Mouse (Mus musculus) testis, adult 2 months (tissue): ENCODE measurements at regions not wholly inside any gene's neighbourhood (a gene's known extent, or its start where the extent isn't known, plus 50 kb on each side); places are given as distances from the start of the nearest gene placed in this dataset.

Experiments
- H3K27ac ChIP-seq: fragments of 200-500 bp; 2 replicates; pipeline ENCODE4 v1.5.1; 2012; ENCODE audit warnings: low read depth, low read length; ENCODE audit not compliant: control insufficient read depth, insufficient read depth
- H3K27me3 ChIP-seq: fragments of 200-500 bp; 2 replicates; pipeline ENCODE4 v1.6.1; 2012; ENCODE audit warnings: mild to moderate bottlenecking, low read length, moderate library complexity; ENCODE audit not compliant: control insufficient read depth, insufficient read depth
- H3K36me3 ChIP-seq: fragments of 200-500 bp; 2 replicates; pipeline ENCODE4 v1.6.1; 2012; ENCODE audit warnings: mild to moderate bottlenecking, low read length; ENCODE audit not compliant: control insufficient read depth, insufficient read depth
- H3K4me1 ChIP-seq: fragments of 200-500 bp; 2 replicates; pipeline ENCODE4 v1.6.1; 2012; ENCODE audit warnings: low read length; ENCODE audit not compliant: control insufficient read depth, insufficient read depth
- H3K4me3 ChIP-seq: fragments of 200-500 bp; 2 replicates; pipeline ENCODE4 v1.5.1; 2012; ENCODE audit warnings: low read depth, mild to moderate bottlenecking, low read length, moderate library complexity, mixed read lengths; ENCODE audit not compliant: control insufficient read depth
- CTCF ChIP-seq: fragments of 200-500 bp; IDR thresholded peaks from 2 replicates; pipeline ENCODE4 v1.5.1; 2012; ENCODE audit warnings: low read depth, mild to moderate bottlenecking, inconsistent platforms, low read length, moderate library complexity; ENCODE audit not compliant: control insufficient read depth, insufficient read depth, insufficient replicate concordance
- POLR2A ChIP-seq: fragments of 200-500 bp; IDR thresholded peaks from 2 replicates; pipeline ENCODE4 v1.6.1; 2012; ENCODE audit warnings: low read depth, mild to moderate bottlenecking, inconsistent platforms, low read length, moderate library complexity; ENCODE audit not compliant: control insufficient read depth

GRCm38 (mm10) chr1:88916531-88917050, 153.6 kb upstream of the Sh3bp4 start:
- H3K4me1 ChIP-seq, result no peaks in the 10 kb centered on the region
- H3K4me3 ChIP-seq, result no peak overlapping the region
- no peaks in the 10 kb centered on the region for H3K27me3 ChIP-seq
- H3K36me3 ChIP-seq, result no peaks in the 10 kb centered on the region
- TF ChIP-seq POLR2A, result no peak
- TF ChIP-seq CTCF, result no peak
- H3K27ac ChIP-seq, result no peak overlapping the region

- Histone ChIP-seq H3K27me3 (no peaks in the 10 kb centered on the region), H3K27ac (no peak overlapping the region), H3K4me1 (no peaks in the 10 kb centered on the region), H3K36me3 (no peaks in the 10 kb centered on the region), H3K4me3 (no peak overlapping the region)
- TF ChIP-seq POLR2A, result no peak
- TF ChIP-seq CTCF, result no peak
Measured at GRCm38 (mm10) chr1:88921401-88921800, 148.8 kb upstream of the Sh3bp4 start.

- Histone ChIP-seq H3K27ac (no peak overlapping the region), H3K27me3 (no peaks in the 10 kb centered on the region), H3K36me3 (no peaks in the 10 kb centered on the region), H3K4me3 (no peak overlapping the region), H3K4me1 (no peaks in the 10 kb centered on the region)
- TF ChIP-seq CTCF, result no peak
- no peak for TF ChIP-seq POLR2A
Measured at GRCm38 (mm10) chr1:88923791-88924581, 146.2 kb upstream of the Sh3bp4 start.

- Histone ChIP-seq H3K27ac (no peak overlapping the region), H3K4me3 (no peak overlapping the region), H3K4me1 (no peaks in the 10 kb centered on the region), H3K27me3 (no peaks in the 10 kb centered on the region), H3K36me3 (no peaks in the 10 kb centered on the region)
- TF ChIP-seq CTCF (no peak), POLR2A (no peak)
Measured at GRCm38 (mm10) chr1:88935191-88935590, 135.0 kb upstream of the Sh3bp4 start.

- H3K36me3 ChIP-seq, result no peaks in the 10 kb centered on the region
- TF ChIP-seq CTCF, result no peak
- no peak for TF ChIP-seq POLR2A
- no peaks in the 10 kb centered on the region for H3K4me1 ChIP-seq
- H3K4me3 ChIP-seq, result no peak overlapping the region
- H3K27ac ChIP-seq, result no peak overlapping the region
- no peaks in the 10 kb centered on the region for H3K27me3 ChIP-seq
Measured at GRCm38 (mm10) chr1:88935779-88936178, 134.4 kb upstream of the Sh3bp4 start.

GRCm38 (mm10) chr1:88937327-88937726, 132.9 kb upstream of the Sh3bp4 start:
- H3K36me3 ChIP-seq, result no peaks in the 10 kb centered on the region
- no peaks in the 10 kb centered on the region for H3K4me1 ChIP-seq
- no peak overlapping the region for H3K27ac ChIP-seq
- no peaks in the 10 kb centered on the region for H3K27me3 ChIP-seq
- H3K4me3 ChIP-seq, result no peak overlapping the region
- no peak for TF ChIP-seq POLR2A
- TF ChIP-seq CTCF, result no peak

- Histone ChIP-seq H3K4me1 (no peaks in the 10 kb centered on the region), H3K36me3 (no peaks in the 10 kb centered on the region), H3K27me3 (no peaks in the 10 kb centered on the region), H3K4me3 (no peak overlapping the region), H3K27ac (no peak overlapping the region)
- TF ChIP-seq POLR2A (no peak), CTCF (no peak)
Measured at GRCm38 (mm10) chr1:88938458-88938857, 131.8 kb upstream of the Sh3bp4 start.

GRCm38 (mm10) chr1:88943039-88943438, 127.2 kb upstream of the Sh3bp4 start:
- Histone ChIP-seq H3K36me3 (no peaks in the 10 kb centered on the region), H3K4me1 (no peaks in the 10 kb centered on the region), H3K27ac (no peak overlapping the region), H3K4me3 (no peak overlapping the region), H3K27me3 (no peaks in the 10 kb centered on the region)
- TF ChIP-seq CTCF, result no peak
- TF ChIP-seq POLR2A, result no peak
